Mouse (Mus musculus) B cell, adult 2 months (primary cell): Measurements from ENCODE around the gene Arhgef28.
"Not testable (repeated sequence)": the region's sequence is repeated elsewhere in the genome, so short reads cannot be mapped to it uniquely, and the experiment has no call there.

Source experiments
- DNase-seq, 2 experiments: peaks; one replicate each; pipeline ENCODE4 v3.0.0; 2022

Gene Arhgef28

GRCm38 (mm10) chr13:98122766-98123165, 83.5 kb downstream of the Arhgef28 start:
- no peak for DNase-seq

GRCm38 (mm10) chr13:98121993-98122392, 84.2 kb downstream of the Arhgef28 start:
- DNase-seq: no peak

- no peak for DNase-seq
These were observed 85.1 kb downstream of the Arhgef28 start for GRCm38 (mm10) chr13:98121124-98121470.

- DNase-seq: no peak
These were observed 85.7 kb downstream of the Arhgef28 start for GRCm38 (mm10) chr13:98120356-98121123.

GRCm38 (mm10) chr13:98118291-98118690, 87.9 kb downstream of the Arhgef28 start:
- DNase-seq: no peak

DNA sequence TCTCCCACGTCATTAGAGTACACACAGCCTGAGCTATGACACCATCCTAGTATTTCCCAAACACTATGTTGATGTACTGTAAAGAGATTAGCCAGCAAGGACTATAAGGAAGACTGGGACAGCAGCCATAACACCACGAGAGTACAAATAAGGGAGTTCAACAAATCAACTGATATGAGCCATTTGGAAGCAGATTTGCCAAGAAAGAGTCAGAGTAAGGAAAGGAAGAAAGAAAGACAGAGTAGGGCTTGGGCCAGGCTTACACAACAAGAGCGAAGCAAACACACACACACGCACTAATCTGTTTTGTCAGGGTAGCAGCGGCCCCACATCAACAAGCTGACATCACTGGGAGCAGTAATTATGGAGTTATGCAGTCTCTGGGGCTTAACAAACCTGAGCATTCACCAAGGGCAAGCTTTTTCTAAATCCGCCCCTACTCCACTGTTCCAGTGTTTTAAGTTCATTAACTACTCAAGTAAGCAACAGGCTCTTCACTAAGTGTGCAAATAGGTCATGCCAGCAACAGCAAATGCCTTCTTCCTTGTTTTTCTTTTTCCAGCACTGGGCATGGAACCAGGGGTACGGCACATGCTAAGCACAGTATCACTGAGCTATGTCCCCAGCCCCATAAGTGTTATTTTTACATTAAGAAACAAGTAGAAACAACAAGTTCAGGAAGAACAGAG, 88.5 kb downstream of the Arhgef28 start:
- no peak for DNase-seq

DNA sequence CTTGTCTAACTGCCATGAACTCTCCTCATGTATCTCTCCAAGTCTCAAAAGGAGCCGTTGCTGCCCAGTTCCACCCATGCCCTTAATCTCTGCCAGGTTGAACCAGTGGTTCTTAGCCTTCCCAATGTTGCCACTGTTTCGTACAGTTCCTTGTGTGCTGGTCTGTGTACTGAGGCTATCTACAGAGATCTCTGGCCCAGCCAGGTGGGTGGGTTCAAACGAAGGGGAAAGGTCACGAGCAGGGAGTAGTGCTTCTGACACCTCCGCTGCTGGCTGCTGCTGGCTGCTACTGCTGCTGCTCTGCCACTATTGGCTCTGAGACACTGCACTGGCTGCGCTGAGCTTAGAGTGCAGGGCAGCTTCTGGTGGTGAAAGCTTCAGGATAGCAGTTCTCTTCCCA, 90.6 kb downstream of the Arhgef28 start:
- no peak for DNase-seq

- no peak for DNase-seq
These were observed 91.2 kb downstream of the Arhgef28 start for GRCm38 (mm10) chr13:98115051-98115450.

DNA sequence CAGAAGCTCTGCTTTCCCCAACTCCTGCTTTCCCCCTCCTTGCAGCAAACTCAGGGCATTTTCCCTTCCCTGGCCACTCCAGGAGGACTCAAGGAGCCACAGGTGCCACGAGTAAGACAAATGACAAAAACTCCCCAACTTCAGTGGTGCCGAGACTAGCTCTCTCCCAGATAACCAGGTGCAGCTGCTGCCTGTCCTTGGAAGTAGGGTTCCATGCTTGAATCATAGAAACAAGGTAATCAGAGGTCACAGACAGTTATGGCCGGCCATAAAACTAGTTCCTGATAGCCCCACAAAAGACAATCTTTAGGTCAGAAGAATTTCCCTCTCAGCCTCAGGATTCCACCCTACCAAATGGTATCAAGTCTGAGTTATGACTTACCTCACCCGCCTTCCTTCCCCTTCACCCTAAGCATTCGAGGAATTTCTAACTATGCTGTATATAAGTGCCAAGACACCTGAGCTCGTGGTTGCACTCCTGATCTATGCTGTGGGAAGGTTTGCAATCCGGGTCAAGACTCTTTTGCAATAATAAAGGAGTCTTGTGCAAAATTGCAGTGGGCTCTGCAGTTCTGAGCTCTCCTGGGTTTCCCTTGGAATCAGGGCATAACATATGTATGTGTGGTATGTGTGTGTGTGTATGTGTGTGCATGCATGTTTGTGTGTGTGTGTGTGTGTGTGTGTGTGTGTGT, 93.3 kb downstream of the Arhgef28 start:
- no peak for DNase-seq

DNA sequence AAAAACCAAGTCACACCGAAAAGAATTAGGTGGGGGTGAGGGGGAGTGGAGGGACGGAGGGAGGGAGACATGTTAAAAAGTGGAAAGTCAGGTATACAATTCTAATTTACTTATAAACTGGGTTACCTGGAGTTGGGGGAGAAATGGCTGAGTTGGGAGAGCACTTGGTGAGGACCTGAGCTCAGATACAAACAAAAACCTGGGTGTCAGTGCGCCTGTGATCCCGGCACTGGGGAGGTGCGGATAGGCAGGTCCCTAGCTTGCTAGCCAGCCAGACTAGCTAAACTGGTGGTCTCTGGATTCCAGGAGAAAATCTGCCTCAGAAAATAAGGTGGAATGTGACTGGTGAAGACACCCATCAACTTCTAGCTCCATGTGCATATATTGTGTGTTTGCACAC, 94.7 kb downstream of the Arhgef28 start:
- DNase-seq: no peak

- DNase-seq: no peak
These were observed 95.2 kb downstream of the Arhgef28 start for GRCm38 (mm10) chr13:98111021-98111420.

GRCm38 (mm10) chr13:98108481-98108880, 97.8 kb downstream of the Arhgef28 start:
- DNase-seq: not testable (repeated sequence)

DNA sequence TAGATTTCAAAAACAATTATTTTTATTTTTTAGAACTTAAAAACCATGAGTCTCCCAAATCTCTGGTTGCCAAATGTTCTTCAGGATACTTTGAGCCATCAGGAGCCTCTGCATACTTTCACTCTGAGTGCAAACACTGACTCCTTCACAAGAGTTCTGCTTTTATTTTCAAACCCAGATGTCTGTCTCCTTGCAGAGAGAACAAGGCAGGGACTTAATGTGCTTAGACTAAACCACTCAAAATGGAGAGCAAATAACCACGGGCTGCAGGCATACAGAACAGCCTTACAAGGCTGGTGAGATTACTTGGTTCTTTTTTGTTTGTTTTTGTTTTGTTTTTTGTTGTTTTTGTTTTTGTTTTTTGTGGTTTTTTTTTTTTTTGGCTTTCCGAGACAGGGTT, 98.6 kb downstream of the Arhgef28 start:
- no peak for DNase-seq

DNA sequence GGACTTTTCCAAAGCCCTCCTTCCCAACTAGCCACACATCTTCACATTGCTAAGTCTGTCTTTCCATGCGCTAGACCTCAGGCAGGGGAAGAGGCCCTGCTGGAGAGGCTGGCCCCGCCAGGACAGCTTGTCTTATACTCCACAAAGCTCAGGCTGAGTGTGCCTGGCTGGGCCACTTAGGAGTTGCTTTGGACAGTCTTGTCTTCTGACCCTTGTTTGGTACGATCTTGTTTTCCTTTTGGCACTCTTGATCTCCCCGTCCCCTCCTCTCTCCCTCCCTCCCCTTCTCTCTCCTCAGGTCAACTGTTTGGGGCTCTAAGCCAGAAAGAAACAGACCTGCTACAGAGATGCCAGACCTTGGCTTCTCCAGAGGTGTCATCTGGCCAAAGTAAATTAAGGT, 110.3 kb downstream of the Arhgef28 start:
- no peak for DNase-seq

GRCm38 (mm10) chr13:98094332-98094731, 111.9 kb downstream of the Arhgef28 start:
- DNase-seq: no peak

- no peak for DNase-seq
These were observed 112.8 kb downstream of the Arhgef28 start for GRCm38 (mm10) chr13:98093483-98093882.

GRCm38 (mm10) chr13:98092354-98093002, 113.8 kb downstream of the Arhgef28 start:
- DNase-seq: no peak

DNA sequence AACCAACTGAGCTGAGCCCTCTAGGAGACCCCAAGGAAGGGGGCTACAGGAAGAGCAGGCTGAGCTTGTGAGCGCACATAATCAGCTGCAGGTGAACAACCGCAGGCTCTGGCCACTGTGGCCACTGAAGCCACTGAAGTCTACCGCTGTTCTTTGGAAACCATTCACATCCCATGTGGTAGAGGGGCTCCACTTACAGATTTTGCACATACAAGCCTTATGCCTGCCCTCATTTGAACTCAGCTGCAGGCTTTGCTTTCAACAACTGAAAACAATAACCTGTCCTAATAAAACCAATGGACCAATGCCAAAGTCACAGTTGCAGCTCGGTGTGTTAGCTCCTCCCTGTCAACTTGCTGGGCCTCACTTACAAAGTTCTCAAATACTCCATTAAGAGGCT, 126.6 kb downstream of the Arhgef28 start:
- no peak for DNase-seq

DNA sequence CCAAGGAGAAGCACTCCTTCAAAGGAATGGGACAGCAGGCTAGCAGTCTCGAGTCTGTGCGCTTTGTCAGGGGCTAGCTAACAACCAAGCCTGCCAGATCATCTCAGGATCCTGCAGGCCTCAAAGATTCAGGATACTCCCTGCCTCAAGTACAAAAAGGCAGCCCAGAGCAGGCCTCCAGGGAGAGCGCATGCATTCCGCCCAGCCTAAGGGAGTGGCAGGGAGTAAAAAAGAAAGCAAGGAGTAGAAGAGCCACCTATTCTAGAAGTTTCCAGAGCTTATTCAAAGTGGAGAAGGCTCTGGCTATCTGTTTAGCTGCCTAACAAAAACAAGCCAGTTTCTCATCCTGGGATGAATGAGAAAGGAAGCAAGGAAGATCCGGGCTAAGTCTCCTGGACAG, 128.0 kb downstream of the Arhgef28 start:
- no peak for DNase-seq

DNA sequence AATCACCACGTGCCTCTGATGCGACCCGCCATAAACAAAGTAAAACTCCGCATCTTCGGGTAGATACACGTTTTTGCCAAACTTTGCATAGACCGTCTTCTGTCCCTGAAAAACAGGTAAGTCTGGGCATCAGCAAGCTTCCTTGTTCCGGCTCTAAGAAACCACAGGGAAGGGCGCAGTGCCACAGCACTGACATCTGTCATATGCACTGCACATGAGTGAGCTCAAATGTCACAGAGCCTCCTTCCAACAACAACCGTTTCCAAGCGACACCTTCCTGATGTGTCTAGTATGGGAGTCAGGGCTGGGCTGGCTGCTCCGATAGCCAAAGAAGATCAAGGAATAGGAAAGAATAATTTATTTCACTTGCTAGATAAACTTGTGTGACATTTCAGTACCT, 129.0 kb downstream of the Arhgef28 start:
- DNase-seq: no peak

DNA sequence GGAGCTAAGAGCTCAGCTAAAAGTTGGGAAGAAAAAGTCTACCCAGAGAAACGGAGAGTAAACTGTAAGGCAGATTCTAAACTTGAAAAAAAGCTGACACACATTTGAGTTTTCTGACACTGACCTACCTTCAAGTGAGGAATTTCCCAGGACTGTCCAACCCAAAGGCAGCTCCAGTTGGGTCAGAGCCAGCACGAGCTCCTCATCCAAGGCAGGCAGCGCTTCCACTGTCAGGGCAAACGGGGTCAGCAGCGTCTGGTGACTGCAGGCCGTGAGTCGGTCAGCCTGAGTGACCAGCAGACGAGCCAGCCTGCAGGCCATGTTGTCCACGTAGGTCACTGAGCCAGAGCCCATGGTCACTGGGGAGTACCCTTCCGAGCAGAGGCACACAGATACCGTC, 131.4 kb downstream of the Arhgef28 start:
- no peak for DNase-seq

GRCm38 (mm10) chr13:98073190-98073589, 133.0 kb downstream of the Arhgef28 start:
- DNase-seq: no peak

- DNase-seq: no peak
These were observed 135.8 kb downstream of the Arhgef28 start for GRCm38 (mm10) chr13:98070458-98070857.

- no peak for DNase-seq
These were observed 136.6 kb downstream of the Arhgef28 start for GRCm38 (mm10) chr13:98069646-98070045.
